Mouse (Mus musculus): ENCODE data around the gene Eif3k. TPM values are rescaled to one million over a fixed set of nuclear protein-coding genes. Genes with fewer than 3 reads are reported as not detected.
"Not testable (repeated sequence)": the region's sequence is repeated elsewhere in the genome, so short reads cannot be mapped to it uniquely, and the experiment has no call there.

The Eif3k gene
- polyA plus RNA-seq, 1 experiment from 2014 or later = 352 TPM

DNA sequence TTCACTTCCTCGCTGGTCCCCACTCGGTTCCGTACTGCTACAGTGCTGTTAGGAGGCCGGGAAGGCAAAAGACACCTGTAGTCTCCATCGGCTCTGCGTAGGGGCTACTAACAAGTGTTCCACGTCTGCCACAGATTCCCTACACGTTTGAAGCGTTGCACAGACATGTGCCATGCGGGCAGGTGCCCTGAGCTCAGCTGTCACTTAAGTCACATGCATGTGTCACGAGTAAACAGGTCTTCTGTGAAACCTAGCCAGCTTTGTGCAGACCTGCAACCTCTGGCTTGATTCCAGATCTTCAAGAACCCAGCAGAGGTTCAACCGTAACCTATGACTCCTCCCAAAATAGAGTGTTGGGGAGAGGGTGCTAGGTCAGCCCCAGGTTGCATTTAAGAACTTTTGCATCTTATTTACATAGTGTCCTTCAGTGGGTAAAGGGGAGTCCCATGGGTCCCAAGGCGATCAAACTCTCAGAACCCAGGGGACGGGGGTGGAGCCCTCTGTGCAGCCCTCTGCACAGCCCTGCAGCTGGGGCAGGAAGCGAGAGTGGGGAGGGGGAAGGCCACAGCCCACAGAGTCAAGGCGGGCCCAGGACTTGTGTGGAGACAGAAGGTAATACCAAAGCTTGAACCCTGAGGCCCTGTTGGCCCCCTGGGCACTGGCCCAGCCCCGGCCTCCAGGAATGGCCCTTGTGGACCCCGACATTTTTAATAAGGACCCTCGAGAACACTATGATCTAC, 780 bp upstream of the Eif3k start:
- Histone ChIP-seq H3K9me3 (no peaks in the 10 kb centered on the region), H3K27me3 (no peaks in the 10 kb centered on the region), H3K36me3 (peaks cover 21% of the 10 kb centered on the region), H3K4me2 (peak overlapping the region; percentile 78), H3K27ac (replicated peaks) (peak overlapping the region; percentile 73), H3K4me1 (replicated peaks) (peaks cover 21% of the 10 kb centered on the region), H3K9ac (peak overlapping the region; percentile 72), H3K4me3 (peak overlapping the region; percentile 82)
- 14% methylated on average over 19 of the region's 19 CpGs for WGBS
- ATAC-seq (ENCODE audit: low read depth) = peak; percentile 60

DNA sequence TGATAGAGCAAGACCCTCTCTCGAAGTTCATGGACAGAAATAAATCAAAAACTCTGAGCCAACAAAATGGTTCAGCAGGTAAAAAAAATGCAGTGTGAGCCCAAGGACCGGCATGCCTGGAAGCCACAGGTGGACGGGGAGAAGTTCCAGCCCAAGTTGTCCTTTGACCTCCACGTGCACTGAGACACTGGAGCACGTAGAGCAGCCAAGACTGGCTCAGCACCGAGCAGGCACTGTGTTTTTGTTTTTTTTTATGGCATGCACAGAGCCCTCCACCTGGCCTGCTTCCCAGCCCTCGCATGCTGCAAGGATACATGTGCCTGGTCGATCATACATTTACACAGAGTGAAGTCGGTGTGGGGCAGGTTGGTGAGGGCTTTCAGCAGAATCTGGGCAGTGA, 4.1 kb downstream of the Eif3k start:
- Histone ChIP-seq H3K4me2 (no peak overlapping the region), H3K27me3 (no peaks in the 10 kb centered on the region), H3K4me1 (replicated peaks) (peaks cover 16% of the 10 kb centered on the region), H3K36me3 (peaks cover 65% of the 10 kb centered on the region), H3K9me3 (no peaks in the 10 kb centered on the region), H3K27ac (replicated peaks) (no peak overlapping the region), H3K9ac (no peak overlapping the region), H3K4me3 (no peak overlapping the region)
- 92% methylated on average over 9 of the region's 9 CpGs for WGBS
- no peak for ATAC-seq (ENCODE audit: low read depth)

DNA sequence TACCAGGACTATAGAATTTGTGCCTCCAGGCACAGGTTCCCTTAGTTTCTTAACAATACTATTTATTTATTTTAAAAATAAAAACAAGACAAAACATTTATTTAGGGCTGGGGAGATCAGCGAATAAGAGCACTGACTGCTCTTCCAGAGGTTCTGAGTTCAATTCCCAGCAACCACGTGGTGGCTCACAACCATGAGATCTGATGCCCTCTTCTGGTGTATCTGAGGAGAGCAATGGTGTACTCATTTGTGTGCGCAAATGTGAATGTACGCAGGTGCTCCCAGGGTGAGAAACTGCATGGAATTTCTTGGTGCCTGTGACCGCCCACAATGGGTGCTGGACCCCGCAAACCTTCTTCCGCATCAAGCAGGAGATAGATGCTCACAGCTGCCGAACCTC, 8.6 kb downstream of the Eif3k start:
- WGBS = 82% methylated on average over 8 of the region's 8 CpGs
- H3K9me3 ChIP-seq = no peaks in the 10 kb centered on the region
- no peak for ATAC-seq (ENCODE audit: low read depth)
- no peaks in the 10 kb centered on the region for H3K27me3 ChIP-seq
- H3K4me3 ChIP-seq = no peak overlapping the region
- H3K4me2 ChIP-seq = no peak overlapping the region
- H3K27ac ChIP-seq (replicated peaks) = no peak overlapping the region
- H3K4me1 ChIP-seq (replicated peaks) = no peaks in the 10 kb centered on the region
- H3K36me3 ChIP-seq = peaks cover 83% of the 10 kb centered on the region
- no peak overlapping the region for H3K9ac ChIP-seq

DNA sequence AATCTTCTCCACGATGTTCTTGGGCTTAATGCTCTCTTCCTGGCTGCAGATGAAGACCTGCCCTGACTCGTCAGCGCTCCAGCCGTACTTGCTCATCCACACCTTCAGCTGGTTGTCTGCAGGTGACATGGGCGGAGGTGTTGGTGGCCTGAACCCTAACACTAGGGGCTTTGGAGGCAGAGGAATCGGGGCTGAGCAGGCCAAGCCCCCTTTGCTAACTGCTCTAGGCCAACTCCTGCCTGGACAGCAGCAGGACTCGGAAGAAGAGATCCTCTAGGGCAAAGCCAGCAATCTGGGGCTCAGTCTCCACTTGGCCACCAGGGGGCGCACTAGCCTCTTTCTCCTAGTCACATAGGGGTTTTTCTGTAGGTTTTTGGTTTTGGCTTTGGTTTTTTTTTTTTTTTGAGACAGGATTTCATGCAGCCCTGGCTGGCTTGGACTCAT, 9.1 kb downstream of the Eif3k start:
- no peaks in the 10 kb centered on the region for H3K4me1 ChIP-seq (replicated peaks)
- no peaks in the 10 kb centered on the region for H3K27me3 ChIP-seq
- H3K4me3 ChIP-seq = no peak overlapping the region
- H3K9ac ChIP-seq = no peak overlapping the region
- WGBS = 74% methylated on average over 8 of the region's 8 CpGs
- no peak overlapping the region for H3K27ac ChIP-seq (replicated peaks)
- no peak for ATAC-seq (ENCODE audit: low read depth)
- no peaks in the 10 kb centered on the region for H3K9me3 ChIP-seq
- H3K36me3 ChIP-seq = peaks cover 79% of the 10 kb centered on the region
- H3K4me2 ChIP-seq = no peak overlapping the region

DNA sequence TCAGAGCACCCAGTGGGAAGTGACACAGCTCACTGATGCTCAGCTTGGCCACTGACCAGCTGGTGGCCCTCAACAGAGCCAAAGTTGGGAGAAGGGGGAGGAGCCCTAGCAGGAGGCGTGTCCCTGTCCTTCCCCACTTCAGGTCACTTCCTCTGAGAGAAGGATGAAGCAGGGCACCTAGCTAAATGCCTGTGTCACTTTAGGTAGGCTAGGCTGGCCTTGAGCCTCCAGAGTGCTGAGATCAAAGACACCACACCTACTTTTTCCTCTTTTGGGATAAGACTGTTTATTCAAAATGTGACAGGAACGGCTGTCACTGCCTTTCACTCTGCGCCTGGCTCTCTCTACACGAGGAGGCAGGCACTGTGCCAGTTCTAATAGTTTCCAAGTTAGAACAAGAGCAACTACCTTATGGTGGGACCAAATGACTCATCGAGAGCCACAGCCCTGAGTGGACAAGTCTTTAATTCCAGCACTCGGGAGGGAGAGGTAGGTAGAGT, 9.8 kb downstream of the Eif3k start:
- no peak overlapping the region for H3K9ac ChIP-seq
- no peaks in the 10 kb centered on the region for H3K4me1 ChIP-seq (replicated peaks)
- ATAC-seq (ENCODE audit: low read depth) = no peak
- no peak overlapping the region for H3K27ac ChIP-seq (replicated peaks)
- H3K4me2 ChIP-seq = no peak overlapping the region
- peaks cover 71% of the 10 kb centered on the region for H3K36me3 ChIP-seq
- WGBS = 90% methylated on average over 6 of the region's 6 CpGs
- H3K4me3 ChIP-seq = no peak overlapping the region
- H3K27me3 ChIP-seq = no peaks in the 10 kb centered on the region
- no peaks in the 10 kb centered on the region for H3K9me3 ChIP-seq

DNA sequence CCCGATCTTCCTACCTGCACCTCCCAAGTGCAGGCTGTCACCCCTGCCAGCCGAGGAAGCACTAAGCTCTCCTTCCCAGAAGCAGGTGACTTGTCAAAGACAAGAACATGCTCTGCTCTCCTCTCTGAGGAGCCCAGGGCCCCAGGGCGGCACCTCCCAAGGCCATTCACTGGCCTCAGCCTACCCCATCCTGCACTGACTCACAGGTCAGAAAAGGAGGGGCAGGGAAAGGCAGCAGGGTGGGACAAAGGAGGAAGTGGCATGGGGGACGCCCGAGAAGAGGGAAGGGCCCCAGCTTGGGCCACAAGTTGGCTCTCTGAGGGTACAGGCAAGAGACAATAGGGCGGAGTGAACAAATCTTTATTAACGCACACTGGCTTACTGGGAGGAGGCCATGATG, 10.6 kb downstream of the Eif3k start:
- Histone ChIP-seq H3K27ac (replicated peaks) (no peak overlapping the region), H3K4me3 (no peak overlapping the region), H3K9me3 (no peaks in the 10 kb centered on the region), H3K36me3 (peaks cover 63% of the 10 kb centered on the region), H3K9ac (no peak overlapping the region), H3K4me1 (replicated peaks) (no peaks in the 10 kb centered on the region), H3K27me3 (no peaks in the 10 kb centered on the region), H3K4me2 (no peak overlapping the region)
- no peak for ATAC-seq (ENCODE audit: low read depth)
- WGBS = 88% methylated on average over 7 of the region's 7 CpGs

DNA sequence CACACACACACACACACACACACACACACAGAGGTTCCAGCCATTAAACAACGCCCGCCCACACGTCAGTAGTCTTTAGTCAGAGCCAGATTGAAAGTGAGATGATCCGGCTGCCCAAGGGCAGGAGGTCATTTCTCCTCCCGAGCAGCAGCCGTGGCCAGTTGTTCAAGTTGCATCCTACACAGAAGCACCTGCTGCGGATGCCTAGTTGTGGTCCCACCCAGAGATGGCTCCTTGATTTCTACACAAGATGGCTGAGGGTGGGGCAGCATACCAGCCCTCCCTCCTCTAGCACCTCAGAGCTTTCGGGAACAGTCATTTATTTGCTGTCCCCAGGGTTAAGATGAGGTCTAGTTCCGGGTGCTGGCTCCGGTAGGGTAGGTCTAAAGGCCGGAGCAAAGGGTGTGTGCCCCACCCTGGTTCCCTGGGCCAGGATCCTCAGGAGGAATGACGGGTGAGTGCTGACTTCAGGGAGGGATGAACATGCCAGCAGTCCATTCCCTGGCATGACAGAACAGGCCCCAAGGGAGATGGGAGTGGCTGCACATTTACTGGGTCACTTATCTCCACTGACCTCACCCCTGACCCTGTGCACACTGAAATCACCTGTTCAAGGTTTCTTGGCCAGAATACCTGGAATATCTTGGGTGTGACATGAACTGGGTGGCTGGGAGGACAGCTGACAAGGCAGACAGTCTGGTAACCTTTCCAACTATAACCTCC, 11.8 kb downstream of the Eif3k start:
- Histone ChIP-seq H3K9me3 (no peaks in the 10 kb centered on the region), H3K4me3 (no peak overlapping the region), H3K9ac (no peak overlapping the region), H3K27me3 (no peaks in the 10 kb centered on the region), H3K36me3 (peaks cover 57% of the 10 kb centered on the region), H3K4me2 (no peak overlapping the region), H3K4me1 (replicated peaks) (no peaks in the 10 kb centered on the region), H3K27ac (replicated peaks) (no peak overlapping the region)
- ATAC-seq (ENCODE audit: low read depth) = no peak
- 80% methylated on average over 12 of the region's 12 CpGs for WGBS

DNA sequence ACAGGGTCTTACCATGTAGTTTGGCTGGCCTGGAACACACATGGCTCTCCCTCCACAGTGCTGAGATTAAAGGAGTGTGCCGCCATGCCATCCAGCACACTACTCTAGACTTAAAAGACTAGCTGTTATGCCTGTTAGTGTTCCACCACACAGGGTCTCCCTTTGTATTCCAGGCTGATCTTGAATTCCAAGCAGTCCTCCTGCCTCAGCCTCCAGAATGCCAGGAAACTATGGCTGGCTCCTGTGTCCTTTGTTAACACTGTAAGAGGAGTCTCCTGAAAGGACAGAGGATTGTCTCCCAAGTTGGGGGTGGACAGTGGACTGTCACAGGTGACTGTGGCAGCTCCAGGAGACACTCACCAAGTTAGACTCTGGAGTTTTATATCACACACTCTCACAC, 12.4 kb downstream of the Eif3k start:
- 67% methylated on average over 1 of the region's 1 CpGs for WGBS
- peaks cover 51% of the 10 kb centered on the region for H3K36me3 ChIP-seq
- no peak overlapping the region for H3K4me2 ChIP-seq
- ATAC-seq (ENCODE audit: low read depth) = no peak
- no peaks in the 10 kb centered on the region for H3K27me3 ChIP-seq
- H3K4me3 ChIP-seq = no peak overlapping the region
- no peak overlapping the region for H3K27ac ChIP-seq (replicated peaks)
- H3K4me1 ChIP-seq (replicated peaks) = no peaks in the 10 kb centered on the region
- H3K9ac ChIP-seq = no peak overlapping the region
- H3K9me3 ChIP-seq = no peaks in the 10 kb centered on the region

DNA sequence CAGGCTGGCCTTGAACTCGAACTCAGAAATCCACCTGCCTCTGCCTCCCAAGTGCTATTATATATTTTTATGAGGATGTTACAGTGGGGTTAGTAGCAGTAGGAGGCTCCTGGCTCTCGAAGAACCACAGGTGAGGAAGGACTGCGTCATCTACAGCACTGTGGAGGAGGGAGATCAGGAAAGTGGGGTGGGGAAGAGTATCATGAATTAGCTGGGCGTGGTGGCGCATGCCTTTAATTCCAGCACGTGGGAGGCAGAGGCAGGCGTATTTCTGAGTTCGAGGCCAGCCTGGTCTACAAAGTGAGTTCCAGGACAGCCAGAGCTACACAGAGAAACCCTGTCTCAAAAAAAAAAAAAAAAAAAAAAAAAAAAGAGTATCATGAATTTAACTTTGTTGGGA, 13.5 kb downstream of the Eif3k start:
- not testable (repeated sequence) for H3K9me3 ChIP-seq; H3K27me3 ChIP-seq; H3K27ac ChIP-seq (replicated peaks); H3K4me1 ChIP-seq (replicated peaks); ATAC-seq (ENCODE audit: low read depth); H3K4me3 ChIP-seq; H3K9ac ChIP-seq; H3K4me2 ChIP-seq
- WGBS = 96% methylated on average over 8 of the region's 8 CpGs
- peaks cover 39% of the 10 kb centered on the region for H3K36me3 ChIP-seq

DNA sequence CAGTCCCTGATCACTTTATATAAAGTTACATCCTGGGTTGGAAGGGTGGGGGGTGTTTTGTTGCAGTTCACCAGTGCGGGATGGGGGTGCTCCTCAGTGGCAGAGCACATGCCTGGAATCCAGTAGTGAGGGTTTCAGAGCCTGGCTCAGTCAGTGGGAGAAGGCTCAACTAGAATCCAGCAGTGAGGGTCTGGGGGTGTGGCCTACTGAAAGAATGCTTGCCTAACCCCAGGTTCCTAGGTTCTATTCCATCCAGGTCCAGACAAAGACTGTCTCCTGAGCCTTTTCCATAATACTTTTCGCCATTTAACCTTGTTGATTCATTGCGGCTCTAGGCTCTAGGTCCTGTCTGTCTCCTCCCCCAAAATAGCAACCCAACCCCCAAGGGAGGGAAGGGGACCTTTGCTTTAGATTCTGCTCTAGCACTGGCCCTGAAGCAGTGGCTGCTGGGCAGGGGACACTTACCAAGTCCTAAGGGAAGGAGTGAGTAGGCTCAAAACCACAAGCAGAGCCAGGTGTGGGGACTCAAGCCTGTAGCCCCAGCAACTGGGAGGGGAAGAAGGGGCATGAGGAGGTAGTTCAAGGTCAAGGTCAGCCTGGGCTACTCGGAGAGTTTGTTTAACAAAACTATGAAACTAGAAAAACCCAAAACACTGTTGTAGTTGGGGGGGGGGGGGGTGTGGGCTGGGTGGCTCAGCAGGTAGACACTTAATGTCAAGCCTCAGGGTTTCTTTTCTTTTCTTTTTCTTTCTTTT, 14.7 kb downstream of the Eif3k start:
- H3K27ac ChIP-seq (replicated peaks) = no peak overlapping the region
- H3K4me3 ChIP-seq = no peak overlapping the region
- H3K27me3 ChIP-seq = no peaks in the 10 kb centered on the region
- no peaks in the 10 kb centered on the region for H3K9me3 ChIP-seq
- 69% methylated on average over 4 of the region's 4 CpGs for WGBS
- H3K4me2 ChIP-seq = no peak overlapping the region
- no peak overlapping the region for H3K9ac ChIP-seq
- H3K36me3 ChIP-seq = peaks cover 28% of the 10 kb centered on the region
- peaks cover 5% of the 10 kb centered on the region; the same call in 1 of the 2 replicates for H3K4me1 ChIP-seq (replicated peaks)
- no peak for ATAC-seq (ENCODE audit: low read depth)

DNA sequence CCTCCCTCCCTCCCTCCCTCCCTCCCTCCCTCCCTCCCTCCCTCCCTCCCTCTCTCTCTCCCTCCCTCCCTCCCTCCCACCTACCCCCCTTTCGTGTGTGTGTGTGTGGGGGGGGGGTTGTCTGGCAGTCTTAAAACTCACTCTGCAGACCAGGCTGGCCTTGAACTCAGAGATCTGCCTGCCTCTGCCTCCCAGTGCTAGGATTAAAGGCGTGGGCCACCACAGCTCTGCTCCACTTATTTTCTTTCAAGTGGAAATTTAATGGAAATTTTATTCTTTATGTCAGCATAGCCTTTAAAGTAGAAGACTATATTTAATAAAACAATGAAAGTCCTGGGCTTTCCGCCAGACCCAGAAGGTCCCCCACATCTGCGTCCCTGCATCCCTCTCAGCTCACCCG, 15.5 kb downstream of the Eif3k start:
- no peaks in the 10 kb centered on the region for H3K9me3 ChIP-seq
- peaks cover 20% of the 10 kb centered on the region for H3K36me3 ChIP-seq
- peaks cover 8% of the 10 kb centered on the region for H3K4me1 ChIP-seq (replicated peaks)
- no peak overlapping the region for H3K4me3 ChIP-seq
- no peak overlapping the region for H3K27ac ChIP-seq (replicated peaks)
- WGBS = 88% methylated on average over 4 of the region's 5 CpGs
- H3K9ac ChIP-seq = no peak overlapping the region
- ATAC-seq (ENCODE audit: low read depth) = no peak
- no peaks in the 10 kb centered on the region for H3K27me3 ChIP-seq
- no peak overlapping the region for H3K4me2 ChIP-seq

DNA sequence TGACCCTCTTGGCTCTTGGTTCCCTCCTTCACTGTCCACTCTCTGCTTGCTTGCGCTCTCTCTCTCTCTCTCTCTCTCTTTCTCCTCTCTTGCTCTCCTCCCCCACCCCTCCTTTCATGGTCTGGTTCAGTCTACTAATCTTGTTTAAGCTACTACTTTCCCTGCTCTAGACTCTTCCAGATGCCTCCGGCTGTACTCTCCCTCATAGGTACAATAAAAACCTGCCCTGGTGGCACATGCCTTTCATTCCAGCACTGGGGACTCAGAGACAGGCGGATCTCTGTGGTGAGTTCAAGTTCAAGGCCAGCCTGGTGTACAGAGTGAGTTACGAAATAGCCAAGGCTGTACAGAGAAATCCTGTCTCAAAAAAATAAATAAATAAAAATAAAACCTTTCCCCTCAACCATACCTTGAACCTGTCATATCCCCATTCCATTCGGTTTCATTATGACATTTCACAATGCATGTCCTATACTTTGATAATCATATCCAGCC, 16.3 kb downstream of the Eif3k start:
- Histone ChIP-seq H3K4me1 (replicated peaks) (peaks cover 16% of the 10 kb centered on the region), H3K36me3 (peaks cover 14% of the 10 kb centered on the region; the same call in 1 of the 2 replicates), H3K27me3 (no peaks in the 10 kb centered on the region), H3K9ac (no peak overlapping the region), H3K4me2 (no peak overlapping the region), H3K27ac (replicated peaks) (no peak overlapping the region), H3K4me3 (no peak overlapping the region), H3K9me3 (no peaks in the 10 kb centered on the region)
- no peak for ATAC-seq (ENCODE audit: low read depth)
- 78% methylated on average over 5 of the region's 5 CpGs for WGBS

All from neural tube, embryonic 13.5 days (tissue).